Mouse (Mus musculus): Measurements from ENCODE around the gene Dynlt1b.
"Not testable (repeated sequence)": the region's sequence is repeated elsewhere in the genome, so short reads cannot be mapped to it uniquely, and the experiment has no call there.

GRCm38 (mm10) chr17:6426869-6427268 lies 3.0 kb upstream of the Dynlt1b start:
- not testable (repeated sequence) for TF ChIP-seq GATA1 (IDR thresholded peaks at IDR 0.05; ENCODE audit: borderline replicate concordance, low read length); FLI1 (IDR thresholded peaks at IDR 0.05; ENCODE audit: low read length)

Data from megakaryocyte, embryonic 14.5 days (primary cell).